Mouse (Mus musculus) midbrain, embryonic 11.5 days (tissue): ENCODE measurements around the gene Grk4. TPM values are rescaled to one million over a fixed set of nuclear protein-coding genes. Genes with fewer than 3 reads are reported as not detected.

ENCODE experiments used
- ATAC-seq: fragments of 200-750 bp; cut with Nextera tagmentation; 2 replicates; pipeline ENCODE4 v1.8.0; 2017; ENCODE audit warnings: moderate TSS enrichment, moderate library complexity; ENCODE audit not compliant: low FRiP score
- DNase-seq: peaks from one replicate; pipeline ENCODE4 v3.0.0; 2015; ENCODE audit warnings: low spot score; ENCODE audit errors: missing footprints
- H3K27ac ChIP-seq: fragments of 300-500 bp; sonication (generic); 2 replicates; pipeline ENCODE4 v1.5.1; 2014; ENCODE audit warnings: low read depth, low read length
- H3K27me3 ChIP-seq: fragments of 300-500 bp; sonication (generic); 2 replicates; pipeline ENCODE4 v1.6.1; 2014; ENCODE audit warnings: mild to moderate bottlenecking, low read length, moderate library complexity, mixed read lengths; ENCODE audit not compliant: control insufficient read depth, insufficient read depth
- H3K36me3 ChIP-seq: fragments of 300-500 bp; sonication (generic); 2 replicates; pipeline ENCODE4 v1.6.1; 2014; ENCODE audit warnings: mild to moderate bottlenecking, low read length, moderate library complexity, mixed read lengths; ENCODE audit not compliant: control insufficient read depth, insufficient read depth
- H3K4me1 ChIP-seq: fragments of 300-500 bp; sonication (generic); 2 replicates; pipeline ENCODE4 v1.6.1; 2014; ENCODE audit warnings: low read length; ENCODE audit not compliant: control insufficient read depth, insufficient read depth
- H3K4me2 ChIP-seq: fragments of 300-500 bp; sonication (generic); 2 replicates; pipeline ENCODE4 v1.6.1; 2014; ENCODE audit warnings: mild to moderate bottlenecking, moderate library complexity
- H3K4me3 ChIP-seq: fragments of 300-500 bp; sonication (generic); 2 replicates; pipeline ENCODE4 v1.5.1; 2014; ENCODE audit warnings: low read depth, low read length
- H3K9ac ChIP-seq: fragments of 300-500 bp; sonication (generic); 2 replicates; pipeline ENCODE4 v1.6.1; 2014; ENCODE audit warnings: low read length
- H3K9me3 ChIP-seq: fragments of 300-500 bp; sonication (generic); 2 replicates; pipeline ENCODE4 v1.6.1; 2016; ENCODE audit warnings: low read length; ENCODE audit not compliant: control insufficient read depth
- WGBS: fragments of 180-500 bp; shearing (Covaris S2); extraction: QIAGEN DNeasy Blood & Tissue Kit; methylation state at CpG from one replicate; pipeline ENCODE4 v1.1.7; 2014; 5-methylcytosine and 5-hydroxymethylcytosine counted together
- polyA plus RNA-seq: library from polyadenylated mRNA; unstranded; fragments of >200 nt; fragmentation: Nextera tagmentation; extraction: Ambion mirVana; gene quantifications from 2 replicates; pipeline ENCODE4 v1.2.1, GENCODE M21; 2014

Gene Grk4
- polyA plus RNA-seq, 1 experiment from 2014 or later: 1.8 TPM

DNA sequence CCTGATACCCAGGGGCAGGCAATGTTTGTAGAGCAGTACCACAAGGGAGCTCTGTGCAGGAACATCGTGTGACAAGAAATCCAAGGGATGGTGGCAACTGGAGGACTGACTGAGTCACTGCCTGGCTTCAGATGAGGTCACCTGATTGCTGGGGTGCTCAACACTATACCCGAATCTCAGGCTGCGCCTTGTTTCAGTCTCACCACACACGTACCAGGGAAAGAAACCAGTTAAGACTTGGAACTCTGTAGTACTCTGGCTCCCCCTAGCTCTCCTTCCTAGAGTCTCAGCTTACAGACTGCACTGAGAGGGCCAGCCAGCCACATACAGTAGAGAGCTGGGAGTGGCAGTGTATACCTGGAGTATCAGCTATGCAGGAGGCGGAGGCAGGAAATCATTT, 17.2 kb upstream of the Grk4 start:
- H3K36me3 ChIP-seq: peaks cover 11% of the 10 kb centered on the region; the same call in 1 of the 2 replicates
- no peaks in the 10 kb centered on the region for H3K9me3 ChIP-seq
- no peak overlapping the region for H3K4me3 ChIP-seq
- H3K9ac ChIP-seq: no peak overlapping the region
- no peak overlapping the region for H3K4me2 ChIP-seq
- H3K27me3 ChIP-seq: no peaks in the 10 kb centered on the region
- H3K27ac ChIP-seq: no peak overlapping the region
- ATAC-seq (peak; percentile 52; the same call in 1 of the 2 replicates), DNase-seq (no peak)
- no peaks in the 10 kb centered on the region for H3K4me1 ChIP-seq
- WGBS: 76% methylated on average over 5 of the region's 5 CpGs

DNA sequence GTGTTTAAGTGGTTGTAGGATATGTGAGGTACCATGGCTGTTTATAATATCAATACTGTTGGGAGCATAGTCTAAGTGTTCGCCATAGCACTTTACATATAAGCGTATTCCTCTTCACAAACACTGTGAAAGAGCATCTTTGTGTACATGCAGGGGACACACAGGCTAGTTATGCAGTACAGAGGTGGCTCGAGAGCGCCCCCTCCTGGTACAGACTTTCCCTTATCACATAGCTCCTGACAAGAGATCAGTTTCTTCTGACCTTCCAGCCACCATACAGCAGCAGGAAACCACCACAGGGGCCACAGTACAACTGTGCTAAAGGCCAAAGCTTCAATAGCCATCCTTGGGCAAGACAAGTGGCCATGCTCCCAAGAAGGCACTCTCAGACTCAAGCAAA, 12.6 kb upstream of the Grk4 start:
- 56% methylated on average over 4 of the region's 4 CpGs for WGBS
- H3K36me3 ChIP-seq: peaks cover 40% of the 10 kb centered on the region
- no peak overlapping the region for H3K9ac ChIP-seq

DNA sequence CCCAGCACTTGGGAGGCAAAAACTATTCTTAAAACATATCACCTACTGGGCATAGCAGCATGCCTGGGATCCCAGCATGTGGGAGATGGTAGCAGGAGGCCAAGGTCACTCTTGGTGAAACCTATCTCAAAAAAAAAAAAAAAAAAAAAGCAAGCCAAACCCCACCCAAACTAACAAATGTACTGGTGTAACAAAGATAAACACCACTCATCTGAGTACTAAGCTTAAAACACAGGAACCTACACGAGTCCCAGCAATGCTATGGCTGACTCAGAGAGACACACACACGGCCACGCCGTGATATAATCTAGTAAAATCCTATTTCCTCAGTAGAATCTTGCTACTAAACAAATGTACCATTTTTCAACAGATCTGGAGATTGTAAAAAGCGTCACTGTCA, 7.2 kb upstream of the Grk4 start:
- ATAC-seq: no peak
- H3K4me2 ChIP-seq: no peak overlapping the region
- H3K36me3 ChIP-seq: peaks cover 51% of the 10 kb centered on the region
- no peak for DNase-seq
- H3K27me3 ChIP-seq: no peaks in the 10 kb centered on the region
- H3K27ac ChIP-seq: no peak overlapping the region
- no peak overlapping the region for H3K4me3 ChIP-seq
- H3K4me1 ChIP-seq: no peaks in the 10 kb centered on the region
- H3K9ac ChIP-seq: no peak overlapping the region
- no peaks in the 10 kb centered on the region for H3K9me3 ChIP-seq
- 94% methylated on average over 5 of the region's 5 CpGs for WGBS

More for the DNA sequence above, 12.6 kb upstream of the Grk4 start:
- Histone ChIP-seq H3K4me2 (no peak overlapping the region), H3K27ac (no peak overlapping the region), H3K4me3 (no peak overlapping the region), H3K4me1 (no peaks in the 10 kb centered on the region), H3K27me3 (no peaks in the 10 kb centered on the region), H3K9me3 (no peaks in the 10 kb centered on the region)
- DNase-seq (peak; percentile 94), ATAC-seq (no peak)

DNA sequence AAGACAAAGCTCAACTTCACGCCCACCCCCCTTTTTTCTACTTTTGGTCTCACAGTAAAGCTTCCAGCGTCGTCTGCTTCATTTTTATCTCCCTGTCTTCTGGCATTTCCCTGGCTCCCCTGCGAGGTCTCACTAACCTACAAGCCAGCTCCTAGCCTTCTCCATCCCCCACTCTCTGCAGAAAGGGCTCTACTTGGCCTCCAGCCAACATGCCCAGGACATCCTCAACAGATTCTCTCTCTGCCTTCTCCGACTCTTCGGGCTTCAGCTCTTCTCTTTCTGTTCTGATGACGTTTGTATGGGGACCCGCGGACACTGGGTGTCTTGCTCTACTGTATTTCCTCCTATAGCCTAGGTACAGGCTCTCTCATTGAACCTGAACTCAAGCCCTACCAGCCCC, 5.3 kb upstream of the Grk4 start:
- H3K27ac ChIP-seq: no peak overlapping the region
- H3K36me3 ChIP-seq: peaks cover 38% of the 10 kb centered on the region
- no peak overlapping the region for H3K4me3 ChIP-seq
- no peak overlapping the region for H3K9ac ChIP-seq
- no peak for ATAC-seq
- WGBS: 94% methylated on average over 9 of the region's 9 CpGs
- H3K27me3 ChIP-seq: no peaks in the 10 kb centered on the region
- peaks cover 7% of the 10 kb centered on the region for H3K4me1 ChIP-seq
- H3K9me3 ChIP-seq: no peaks in the 10 kb centered on the region
- peak; percentile 64 for DNase-seq
- no peak overlapping the region for H3K4me2 ChIP-seq

DNA sequence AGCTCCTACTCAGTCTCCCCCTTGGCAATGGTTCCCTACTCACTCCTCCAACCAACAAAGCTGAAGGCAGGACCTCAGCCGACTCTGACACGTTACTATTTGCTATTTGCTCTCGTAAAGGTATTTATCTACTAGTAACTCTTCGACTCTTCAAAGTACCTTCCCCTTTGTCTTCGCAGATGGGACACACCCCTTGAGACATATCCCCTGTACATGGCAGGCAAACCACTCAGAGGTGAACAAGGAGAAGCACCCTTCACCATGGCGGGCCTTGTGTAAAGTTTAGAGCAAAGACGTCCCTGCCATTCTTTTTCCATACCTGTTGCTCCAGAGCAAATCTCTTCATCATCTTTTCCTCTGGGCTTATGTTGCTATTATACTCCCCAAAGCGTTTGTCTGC, 2.6 kb upstream of the Grk4 start:
- Histone ChIP-seq H3K27ac (no peak overlapping the region), H3K36me3 (peaks cover 20% of the 10 kb centered on the region), H3K9ac (no peak overlapping the region), H3K4me1 (peaks cover 9% of the 10 kb centered on the region), H3K4me2 (no peak overlapping the region), H3K4me3 (no peak overlapping the region), H3K9me3 (no peaks in the 10 kb centered on the region), H3K27me3 (no peaks in the 10 kb centered on the region)
- ATAC-seq: no peak
- no peak for DNase-seq
- WGBS: 97% methylated on average over 8 of the region's 8 CpGs

DNA sequence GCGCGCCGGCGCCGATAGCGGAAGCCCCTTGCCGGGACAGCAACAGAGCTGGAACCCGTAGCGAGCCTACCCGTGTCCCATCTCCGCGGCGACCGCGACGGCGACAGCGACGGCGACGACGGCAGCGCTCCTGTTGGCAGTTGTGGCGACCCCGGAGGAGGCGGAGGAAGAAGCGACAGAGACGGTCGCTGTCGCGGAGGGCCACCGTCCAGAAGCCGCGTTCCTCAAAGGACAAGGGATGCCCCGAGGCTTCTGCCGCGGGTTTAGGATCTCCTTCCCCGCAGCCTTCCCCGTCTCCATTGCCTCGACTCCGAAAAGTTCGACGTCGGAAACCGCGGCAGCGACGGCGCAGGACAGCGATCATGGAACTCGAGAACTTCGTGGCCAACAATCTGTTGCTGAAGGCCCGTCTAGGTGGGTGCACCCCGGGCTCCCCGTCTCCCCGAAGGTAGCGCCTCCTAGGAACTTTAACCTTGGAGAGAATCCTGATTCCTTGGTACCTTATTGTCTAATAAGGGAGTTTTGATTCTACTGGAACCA, 482 bp downstream of the Grk4 start:
- Histone ChIP-seq H3K36me3 (peaks cover 4% of the 10 kb centered on the region; the same call in 1 of the 2 replicates), H3K27ac (peak overlapping the region; percentile 76), H3K27me3 (no peaks in the 10 kb centered on the region), H3K9ac (peak overlapping the region; percentile 68), H3K9me3 (no peaks in the 10 kb centered on the region), H3K4me2 (peak overlapping the region; percentile 59), H3K4me3 (peak overlapping the region; percentile 52), H3K4me1 (peaks cover 9% of the 10 kb centered on the region)
- under 1% methylated on average over 53 of the region's 57 CpGs for WGBS
- DNase-seq (peak; percentile 97), ATAC-seq (no peak)

DNA sequence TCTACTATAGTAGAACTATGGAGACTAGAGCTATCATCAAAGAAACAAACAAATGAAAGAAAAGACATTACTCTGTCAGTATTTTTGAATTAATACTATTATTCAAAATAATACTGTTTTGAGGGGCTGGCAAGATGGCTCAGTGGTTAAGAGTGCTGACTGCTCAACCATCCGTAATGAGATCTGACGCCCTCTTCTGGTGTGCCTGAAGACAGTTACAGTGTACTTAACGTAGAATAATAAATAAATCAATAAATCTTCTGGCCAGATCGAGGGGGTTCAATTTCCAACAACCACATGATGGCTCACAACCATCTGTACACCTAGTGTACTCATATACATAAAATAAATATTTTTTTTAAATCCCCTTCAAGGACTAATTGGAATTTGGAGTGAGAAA, 1.7 kb downstream of the Grk4 start:
- no peak overlapping the region for H3K4me3 ChIP-seq
- peaks cover 9% of the 10 kb centered on the region for H3K4me1 ChIP-seq
- no peak overlapping the region for H3K4me2 ChIP-seq
- ATAC-seq (no peak), DNase-seq (no peak)
- H3K27me3 ChIP-seq: no peaks in the 10 kb centered on the region
- no peak overlapping the region for H3K27ac ChIP-seq
- H3K36me3 ChIP-seq: no peaks in the 10 kb centered on the region
- H3K9me3 ChIP-seq: no peaks in the 10 kb centered on the region
- H3K9ac ChIP-seq: no peak overlapping the region
- 81% methylated on average over 4 of the region's 4 CpGs for WGBS

DNA sequence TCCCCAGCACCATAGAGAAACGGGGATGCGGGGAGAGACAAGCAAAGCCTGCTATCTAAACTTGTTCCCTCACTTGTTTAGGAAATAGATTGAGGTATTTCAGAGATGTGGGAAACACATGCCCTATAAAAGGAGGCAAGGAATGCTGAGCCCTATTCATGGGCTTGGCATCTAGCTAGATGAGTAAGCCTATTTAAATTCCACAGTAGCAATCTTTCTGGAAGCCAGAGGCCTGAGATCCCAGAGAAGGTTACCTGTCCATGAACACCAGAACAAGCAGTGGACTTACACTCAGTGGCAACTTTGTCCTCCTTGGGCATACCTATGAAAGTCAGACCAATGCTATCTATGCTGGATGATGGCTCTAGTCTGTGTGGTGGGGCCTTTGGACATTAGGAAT, 3.1 kb downstream of the Grk4 start:
- 98% methylated on average over 2 of the region's 2 CpGs for WGBS
- Histone ChIP-seq H3K4me3 (no peak overlapping the region), H3K27me3 (no peaks in the 10 kb centered on the region), H3K9ac (no peak overlapping the region), H3K27ac (no peak overlapping the region), H3K4me1 (peaks cover 9% of the 10 kb centered on the region), H3K4me2 (no peak overlapping the region), H3K36me3 (no peaks in the 10 kb centered on the region), H3K9me3 (no peaks in the 10 kb centered on the region)
- no peak for ATAC-seq
- DNase-seq: no peak

DNA sequence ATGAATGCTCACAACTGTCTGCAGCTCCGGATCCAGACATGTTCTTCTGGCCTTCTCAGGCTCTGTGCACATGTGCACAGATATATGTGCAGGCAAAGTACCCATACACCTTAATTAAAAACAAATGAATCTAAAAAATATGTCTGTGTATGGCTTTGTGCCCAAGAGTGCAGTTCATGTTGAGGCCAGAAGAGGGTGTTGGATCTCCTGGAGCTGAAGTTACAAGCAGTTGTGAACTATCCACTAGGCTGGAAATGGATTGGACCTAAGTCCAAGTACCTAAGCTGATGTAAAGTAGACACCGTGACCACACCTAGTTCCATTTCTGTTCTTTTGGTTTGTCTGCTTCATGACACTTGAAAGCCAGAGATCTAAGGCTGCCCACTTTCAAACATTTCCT, 9.3 kb downstream of the Grk4 start:
- Histone ChIP-seq H3K9ac (no peak overlapping the region), H3K4me1 (no peaks in the 10 kb centered on the region), H3K4me2 (no peak overlapping the region), H3K27ac (no peak overlapping the region), H3K9me3 (no peaks in the 10 kb centered on the region), H3K36me3 (no peaks in the 10 kb centered on the region), H3K4me3 (no peak overlapping the region), H3K27me3 (no peaks in the 10 kb centered on the region)
- DNase-seq (no peak), ATAC-seq (no peak)
- 71% methylated on average over 2 of the region's 2 CpGs for WGBS
